Mouse (Mus musculus) adipocyte (in vitro differentiated cells): ENCODE measurements at regions not wholly inside any gene's neighbourhood (a gene's known extent, or its start where the extent isn't known, plus 50 kb on each side); places are given as distances from the start of the nearest gene placed in this dataset.

Experiments used
- DNase-seq: peaks from one replicate; pipeline ENCODE4 v3.0.0-alpha.2; 2016; ENCODE audit warnings: low spot score

GRCm38 (mm10) chr9:115611713-115612112 lies 297.5 kb upstream of the Gadl1 start:
- no peak for DNase-seq

- DNase-seq, result no peak
Measured at GRCm38 (mm10) chr9:115612908-115613307, 296.3 kb upstream of the Gadl1 start.

DNA sequence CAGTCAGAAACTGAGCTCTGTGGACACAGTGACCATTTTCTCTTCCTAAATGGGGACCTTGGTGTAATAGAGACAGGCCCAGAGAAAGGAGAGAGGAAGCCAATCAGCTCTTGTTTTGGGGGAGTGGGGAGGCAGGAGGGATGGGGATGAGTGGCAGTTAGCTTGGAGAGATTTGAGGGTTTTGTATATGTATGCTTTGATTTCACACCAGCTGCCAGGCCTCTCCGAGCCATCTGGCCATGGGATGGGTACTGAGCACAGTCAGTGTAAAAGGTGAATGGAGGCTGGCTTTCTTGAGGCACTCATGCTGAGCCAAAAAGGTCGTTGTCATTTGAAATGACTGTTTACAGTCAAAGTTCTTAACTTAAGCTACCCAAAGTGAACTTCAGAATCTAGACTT lies 295.2 kb upstream of the Gadl1 start:
- no peak for DNase-seq

DNA sequence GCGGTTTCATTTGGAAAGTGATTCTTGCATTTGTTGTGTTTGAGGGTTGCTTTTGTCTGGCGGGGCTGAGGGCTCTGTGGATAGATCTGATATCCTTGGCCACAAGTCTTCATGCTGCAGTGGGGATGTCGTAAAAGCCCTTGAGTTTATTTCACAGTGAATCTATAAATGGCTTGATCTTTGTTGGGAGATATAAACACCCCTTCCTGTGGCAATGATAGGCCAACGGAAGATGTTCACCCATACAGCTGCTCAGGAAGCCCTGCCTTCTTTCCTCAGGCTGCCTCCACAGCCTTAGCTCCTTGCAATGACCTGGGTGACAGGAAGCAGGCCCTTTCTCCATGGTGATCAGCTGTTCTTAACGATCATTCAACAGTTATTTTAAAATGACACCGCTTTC lies 291.3 kb upstream of the Gadl1 start:
- no peak for DNase-seq

GRCm38 (mm10) chr9:115623948-115624347 lies 285.3 kb upstream of the Gadl1 start:
- no peak for DNase-seq

GRCm38 (mm10) chr9:115624721-115625496 lies 284.3 kb upstream of the Gadl1 start:
- no peak for DNase-seq

- no peak for DNase-seq
Measured at GRCm38 (mm10) chr9:115627551-115627950, 281.7 kb upstream of the Gadl1 start.

DNA sequence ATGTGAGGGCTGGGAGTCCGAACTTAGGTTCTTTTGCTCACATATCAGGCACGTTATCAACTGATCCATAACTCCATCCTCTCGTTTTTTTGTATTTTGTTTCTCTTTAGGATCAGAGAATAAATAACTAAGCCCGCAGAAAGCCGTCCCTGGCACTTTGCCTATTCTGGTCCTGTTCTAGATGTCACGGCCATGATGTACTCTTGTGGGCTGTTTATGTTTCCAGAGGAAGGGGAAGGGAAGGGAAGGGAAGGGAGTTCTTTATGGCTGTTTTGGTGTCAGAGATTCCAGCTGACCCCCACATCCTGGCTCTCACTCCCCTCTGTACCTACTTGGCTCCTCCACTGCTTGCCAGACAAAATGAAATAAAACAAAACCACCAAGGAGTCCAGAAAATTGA lies 272.1 kb upstream of the Gadl1 start:
- no peak for DNase-seq

- no peak for DNase-seq
Measured at GRCm38 (mm10) chr9:115640781-115641180, 268.5 kb upstream of the Gadl1 start.

DNA sequence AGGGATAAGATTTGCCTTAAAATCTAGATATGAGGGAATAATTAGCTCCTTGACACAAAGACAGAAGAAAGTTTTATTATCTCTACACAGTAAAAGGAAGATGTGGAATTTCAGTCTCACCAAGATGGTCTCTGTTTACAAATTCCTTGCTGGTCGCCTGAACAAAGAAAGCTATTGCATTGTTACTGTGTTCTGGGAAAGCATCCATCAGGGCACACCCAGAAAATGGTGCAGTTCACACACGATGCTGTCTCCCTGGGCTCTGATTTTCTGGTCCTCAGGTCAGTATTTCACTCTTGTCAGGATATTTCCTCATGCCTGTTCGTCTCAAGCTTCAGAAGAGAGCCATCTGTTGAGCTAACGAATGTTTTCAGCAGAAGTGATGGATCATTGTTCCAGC lies 267.2 kb upstream of the Gadl1 start:
- DNase-seq, result no peak

- no peak for DNase-seq
Measured at GRCm38 (mm10) chr9:115644953-115645352, 264.3 kb upstream of the Gadl1 start.

GRCm38 (mm10) chr9:115646226-115646625 lies 263.0 kb upstream of the Gadl1 start:
- DNase-seq, result no peak

- no peak for DNase-seq
Measured at GRCm38 (mm10) chr9:115651708-115652107, 257.5 kb upstream of the Gadl1 start.

- DNase-seq, result no peak
Measured at GRCm38 (mm10) chr9:115653116-115653515, 256.1 kb upstream of the Gadl1 start.

- no peak for DNase-seq
Measured at GRCm38 (mm10) chr9:115654933-115655332, 254.3 kb upstream of the Gadl1 start.

- DNase-seq, result no peak
Measured at GRCm38 (mm10) chr9:115656538-115656937, 252.7 kb upstream of the Gadl1 start.

DNA sequence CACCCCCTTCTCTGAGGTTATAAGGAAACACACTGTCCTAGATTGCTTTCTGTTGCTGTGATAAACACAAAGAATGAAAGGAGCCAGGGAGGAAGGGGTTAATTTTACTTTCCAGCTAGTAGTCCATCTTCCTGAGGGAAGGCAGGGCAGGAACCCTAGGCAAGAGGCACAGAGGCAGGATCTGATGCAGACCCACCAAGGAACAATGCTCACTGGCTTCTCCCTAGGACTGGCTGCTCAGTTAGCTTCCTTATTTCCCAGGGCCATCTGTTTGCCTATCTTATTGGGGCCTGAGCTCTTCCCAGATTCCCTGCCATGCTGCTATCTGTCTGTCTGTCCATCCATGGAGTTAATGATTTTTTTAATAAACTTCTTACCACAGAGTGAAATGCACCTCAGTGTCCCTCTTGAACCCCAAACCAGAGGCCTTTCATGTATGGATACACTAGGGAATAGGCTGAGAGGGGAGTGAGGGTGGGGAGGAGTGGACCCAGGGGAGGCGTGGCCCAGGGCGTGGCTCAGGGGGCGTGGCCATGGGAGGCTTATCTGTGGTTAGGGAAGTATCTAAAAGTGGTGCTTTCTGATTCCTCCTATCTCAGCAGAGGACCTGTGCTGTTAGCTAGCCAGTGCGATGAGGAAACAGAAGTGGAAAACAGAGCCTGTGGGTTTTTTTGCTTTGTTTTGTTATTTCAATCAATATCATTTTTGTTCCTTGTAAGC lies 252.1 kb upstream of the Gadl1 start:
- DNase-seq, result no peak

DNA sequence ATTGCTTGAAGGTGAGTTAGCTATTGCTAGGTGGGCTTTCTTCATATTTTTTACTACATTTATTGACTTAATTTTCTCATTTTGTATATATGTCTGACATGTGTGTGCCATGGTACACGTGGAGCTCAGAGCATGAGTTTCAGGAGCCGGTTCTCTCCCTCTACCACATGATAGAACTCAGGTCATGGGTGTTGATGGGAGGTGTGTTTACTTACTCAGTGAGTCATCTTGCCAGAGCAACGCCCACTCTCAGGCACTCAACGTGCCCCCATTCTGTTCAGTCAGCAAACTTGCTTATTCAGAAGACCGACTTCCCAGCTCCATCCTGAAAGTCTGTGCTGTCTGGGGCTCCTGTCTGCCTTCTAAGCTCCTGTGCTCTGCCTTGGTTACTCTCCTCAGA lies 250.8 kb upstream of the Gadl1 start:
- DNase-seq, result no peak

GRCm38 (mm10) chr9:115660371-115660770 lies 248.9 kb upstream of the Gadl1 start:
- no peak for DNase-seq

DNA sequence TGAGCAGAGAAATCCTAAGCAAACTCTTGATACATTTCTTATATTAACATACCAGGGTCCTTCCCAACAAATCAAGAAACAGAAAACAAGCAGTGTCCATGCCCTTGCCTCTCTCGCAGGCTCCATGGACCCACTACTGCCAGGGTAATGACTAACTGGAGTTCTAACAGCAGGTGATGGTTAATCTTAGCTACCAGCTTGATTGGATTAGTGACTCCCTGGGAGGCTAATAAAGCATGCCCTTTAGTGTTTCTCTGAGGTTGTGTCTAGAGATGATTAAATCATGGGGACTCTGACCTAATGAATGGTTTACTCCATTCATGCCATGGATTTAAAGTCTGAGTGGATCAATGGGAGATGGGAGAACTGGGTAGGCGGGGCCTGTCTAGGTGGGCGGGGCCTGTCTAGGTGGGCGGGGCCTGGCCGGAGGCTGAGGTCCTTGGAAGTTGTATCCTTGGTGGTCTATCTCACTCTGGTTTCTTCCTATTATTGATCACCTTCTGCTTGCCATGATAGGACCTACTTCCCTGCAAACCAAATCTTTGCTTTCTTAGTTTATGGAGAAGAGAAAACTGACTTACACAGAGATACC lies 247.3 kb upstream of the Gadl1 start:
- no peak for DNase-seq

DNA sequence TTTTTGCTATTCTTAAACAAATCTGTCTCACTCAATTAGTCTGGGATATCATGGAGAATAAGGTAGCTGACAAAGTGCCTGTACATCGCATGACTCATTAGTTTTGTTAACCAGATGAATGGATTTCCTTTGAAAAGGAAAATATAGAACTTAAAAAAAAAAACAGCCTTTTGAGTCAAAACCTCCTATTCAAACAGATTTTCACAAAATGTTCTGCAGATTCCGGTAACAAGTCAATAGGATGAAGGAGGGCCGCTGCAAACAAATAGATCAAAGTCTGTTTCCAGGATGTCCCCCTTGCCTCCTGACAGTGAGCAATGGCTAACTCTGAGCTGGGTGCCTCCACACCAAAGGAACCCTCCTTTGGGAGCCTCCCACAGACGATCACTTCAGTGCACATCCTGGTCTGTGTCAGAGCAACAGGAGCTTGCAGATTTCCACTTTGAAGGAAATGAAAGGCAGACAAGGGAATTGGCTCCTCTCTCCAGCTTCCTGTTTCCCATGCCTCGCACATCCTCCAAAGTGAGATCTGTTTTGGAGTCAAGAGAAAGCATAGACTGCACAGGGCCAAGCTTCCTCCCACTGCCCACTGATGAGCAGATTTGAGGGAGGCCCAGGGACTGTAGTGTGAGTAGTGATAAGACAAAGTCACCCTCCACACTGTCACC lies 243.8 kb upstream of the Gadl1 start:
- DNase-seq, result no peak

GRCm38 (mm10) chr9:115666530-115666929 lies 242.7 kb upstream of the Gadl1 start:
- no peak for DNase-seq
